Mouse (Mus musculus) midbrain, embryonic 13.5 days (tissue): ENCODE measurements around the gene B3gnt3. TPM values are rescaled to one million over a fixed set of nuclear protein-coding genes. Genes with fewer than 3 reads are reported as not detected.
A peak's percentile ranks its signal among the peaks of the same experiment; 100 is the strongest.

ENCODE experiments used
- ATAC-seq: fragments of 200-750 bp; cut with Nextera tagmentation; 2 replicates; pipeline ENCODE4 v1.8.0; 2017; ENCODE audit warnings: mild to moderate bottlenecking, moderate TSS enrichment, moderate library complexity
- H3K27ac ChIP-seq: fragments of 300-500 bp; sonication (generic); 2 replicates; pipeline ENCODE4 v1.5.1; 2015; ENCODE audit warnings: inconsistent platforms, mild to moderate bottlenecking, moderate library complexity
- H3K27me3 ChIP-seq: fragments of 300-500 bp; sonication (generic); 2 replicates; pipeline ENCODE4 v1.6.1; 2015; ENCODE audit warnings: mild to moderate bottlenecking, inconsistent platforms
- H3K36me3 ChIP-seq: fragments of 300-500 bp; sonication (generic); 2 replicates; pipeline ENCODE4 v1.6.1; 2015; ENCODE audit warnings: mild to moderate bottlenecking, inconsistent platforms
- H3K4me1 ChIP-seq: fragments of 300-500 bp; sonication (generic); replicated peaks from 2 replicates; pipeline ENCODE4 v1.6.1; 2015; ENCODE audit warnings: inconsistent platforms
- H3K4me2 ChIP-seq: fragments of 300-500 bp; sonication (generic); replicated peaks from 2 replicates; pipeline ENCODE4 v1.6.1; 2015; ENCODE audit warnings: moderate library complexity, mild to moderate bottlenecking, inconsistent platforms
- H3K4me3 ChIP-seq: fragments of 300-500 bp; sonication (generic); replicated peaks from 2 replicates; pipeline ENCODE4 v1.5.1; 2015; ENCODE audit warnings: mild to moderate bottlenecking, inconsistent platforms
- H3K9ac ChIP-seq: fragments of 300-500 bp; sonication (generic); replicated peaks from 2 replicates; pipeline ENCODE4 v1.6.1; 2015; ENCODE audit warnings: mild to moderate bottlenecking, inconsistent platforms
- H3K9me3 ChIP-seq: fragments of 300-500 bp; sonication (generic); 2 replicates; pipeline ENCODE4 v1.6.1; 2016; ENCODE audit warnings: mild to moderate bottlenecking, inconsistent platforms
- WGBS: fragments of 180-500 bp; shearing (Covaris S2); methylation state at CpG from one replicate; pipeline ENCODE4 v1.1.7; 2015; 5-methylcytosine and 5-hydroxymethylcytosine counted together
- polyA plus RNA-seq: library from polyadenylated mRNA; unstranded; fragments of >200 nt; fragmentation: Nextera tagmentation; extraction: Ambion mirVana; gene quantifications from 2 replicates; pipeline ENCODE4 v1.2.1, GENCODE M21; 2015

Gene B3gnt3
- polyA plus RNA-seq, 1 experiment from 2014 or later: 0.31 TPM

- Histone ChIP-seq H3K4me2 (peak within 1 kb of the TSS; percentile 81), H3K4me1 (peaks cover 66% of the 10 kb centered on the region), H3K36me3 (no peaks in the 10 kb centered on the region), H3K27ac (peak within 1 kb of the TSS; percentile 56; the same call in 1 of the 2 replicates), H3K9ac (peak within 1 kb of the TSS; percentile 92), H3K27me3 (no peaks in the 10 kb centered on the region; the same call in 1 of the 2 replicates), H3K9me3 (no peaks in the 10 kb centered on the region), H3K4me3 (peak within 1 kb of the TSS; percentile 83)
- ATAC-seq: peak; percentile 82
- WGBS: under 1% methylated on average over 44 of the region's 54 CpGs
These were observed 23.7 kb upstream of the B3gnt3 start, which contains the start of gene Fcho1 for GRCm38 (mm10) chr8:71725122-71725924. Gene Fcho1, minus strand, starts transcription at chr8:71725716.

GRCm38 (mm10) chr8:71724389-71724788 is 22.8 kb upstream of the B3gnt3 start:
- Histone ChIP-seq H3K4me3 (peak overlapping the region; percentile 83), H3K27ac (no peak overlapping the region), H3K9ac (peak overlapping the region; percentile 92), H3K27me3 (no peaks in the 10 kb centered on the region), H3K9me3 (no peaks in the 10 kb centered on the region), H3K4me1 (peaks cover 75% of the 10 kb centered on the region), H3K4me2 (peak overlapping the region; percentile 81), H3K36me3 (no peaks in the 10 kb centered on the region)
- no peak for ATAC-seq
- 72% methylated on average over 4 of the region's 4 CpGs for WGBS

- Histone ChIP-seq H3K9ac (no peak overlapping the region), H3K36me3 (peaks cover 2% of the 10 kb centered on the region; the same call in 1 of the 2 replicates), H3K4me2 (no peak overlapping the region), H3K27ac (no peak overlapping the region), H3K27me3 (no peaks in the 10 kb centered on the region), H3K9me3 (no peaks in the 10 kb centered on the region), H3K4me1 (peaks cover 77% of the 10 kb centered on the region), H3K4me3 (no peak overlapping the region)
- no peak for ATAC-seq
- WGBS: 77% methylated on average over 14 of the region's 14 CpGs
These were observed 21.5 kb upstream of the B3gnt3 start for GRCm38 (mm10) chr8:71723047-71723551.

GRCm38 (mm10) chr8:71719928-71720457 is 18.4 kb upstream of the B3gnt3 start:
- Histone ChIP-seq H3K4me3 (no peak overlapping the region), H3K27ac (peak overlapping the region; percentile 88), H3K4me2 (peak overlapping the region; percentile 41), H3K4me1 (peaks cover 71% of the 10 kb centered on the region), H3K36me3 (peaks cover 29% of the 10 kb centered on the region), H3K9me3 (no peaks in the 10 kb centered on the region), H3K27me3 (no peaks in the 10 kb centered on the region), H3K9ac (peak overlapping the region; percentile 1)
- ATAC-seq: peak; percentile 84
- WGBS: 17% methylated on average over 7 of the region's 7 CpGs

GRCm38 (mm10) chr8:71719218-71719617 is 17.6 kb upstream of the B3gnt3 start:
- Histone ChIP-seq H3K36me3 (peaks cover 37% of the 10 kb centered on the region), H3K27ac (peak overlapping the region; percentile 88), H3K9ac (peak overlapping the region; percentile 1), H3K4me1 (peaks cover 63% of the 10 kb centered on the region), H3K9me3 (no peaks in the 10 kb centered on the region), H3K27me3 (no peaks in the 10 kb centered on the region), H3K4me3 (no peak overlapping the region), H3K4me2 (peak overlapping the region; percentile 41; the same call in 1 of the 2 replicates)
- peak; percentile 21; the same call in 1 of the 2 replicates for ATAC-seq
- WGBS: 40% methylated on average over 4 of the region's 4 CpGs

- ATAC-seq: no peak
- 29% methylated on average over 3 of the region's 3 CpGs for WGBS
- no peak overlapping the region for H3K9ac ChIP-seq
- H3K9me3 ChIP-seq: no peaks in the 10 kb centered on the region
- no peaks in the 10 kb centered on the region for H3K27me3 ChIP-seq
- peaks cover 54% of the 10 kb centered on the region for H3K4me1 ChIP-seq
- no peak overlapping the region for H3K4me3 ChIP-seq
- no peak overlapping the region for H3K4me2 ChIP-seq
- H3K36me3 ChIP-seq: peaks cover 47% of the 10 kb centered on the region
- H3K27ac ChIP-seq: no peak overlapping the region
These were observed 16.7 kb upstream of the B3gnt3 start for GRCm38 (mm10) chr8:71718252-71718651.

GRCm38 (mm10) chr8:71717096-71717495 is 15.5 kb upstream of the B3gnt3 start:
- ATAC-seq: no peak
- 91% methylated on average over 12 of the region's 12 CpGs for WGBS
- Histone ChIP-seq H3K4me2 (no peak overlapping the region), H3K27ac (no peak overlapping the region), H3K27me3 (no peaks in the 10 kb centered on the region), H3K4me3 (no peak overlapping the region), H3K4me1 (peaks cover 42% of the 10 kb centered on the region), H3K36me3 (peaks cover 58% of the 10 kb centered on the region), H3K9ac (no peak overlapping the region), H3K9me3 (no peaks in the 10 kb centered on the region)

- H3K27ac ChIP-seq: no peak overlapping the region
- no peaks in the 10 kb centered on the region for H3K27me3 ChIP-seq
- 86% methylated on average over 13 of the region's 13 CpGs for WGBS
- no peak for ATAC-seq
- peaks cover 63% of the 10 kb centered on the region for H3K36me3 ChIP-seq
- H3K4me1 ChIP-seq: peaks cover 37% of the 10 kb centered on the region
- H3K4me3 ChIP-seq: no peak overlapping the region
- H3K4me2 ChIP-seq: no peak overlapping the region
- H3K9me3 ChIP-seq: no peaks in the 10 kb centered on the region
- H3K9ac ChIP-seq: no peak overlapping the region
These were observed 15.0 kb upstream of the B3gnt3 start for GRCm38 (mm10) chr8:71716561-71717053.

- H3K4me2 ChIP-seq: no peak overlapping the region
- no peaks in the 10 kb centered on the region for H3K9me3 ChIP-seq
- ATAC-seq: no peak
- H3K27ac ChIP-seq: no peak overlapping the region
- no peaks in the 10 kb centered on the region for H3K27me3 ChIP-seq
- H3K36me3 ChIP-seq: peaks cover 70% of the 10 kb centered on the region
- H3K4me3 ChIP-seq: no peak overlapping the region
- H3K9ac ChIP-seq: no peak overlapping the region
- 67% methylated on average over 8 of the region's 8 CpGs for WGBS
- peaks cover 26% of the 10 kb centered on the region for H3K4me1 ChIP-seq
These were observed 13.9 kb upstream of the B3gnt3 start for GRCm38 (mm10) chr8:71715531-71715930.

GRCm38 (mm10) chr8:71711574-71711973 is 10.0 kb upstream of the B3gnt3 start:
- WGBS: 84% methylated on average over 2 of the region's 2 CpGs
- Histone ChIP-seq H3K36me3 (peaks cover 66% of the 10 kb centered on the region), H3K9me3 (no peaks in the 10 kb centered on the region), H3K9ac (no peak overlapping the region), H3K4me1 (peaks cover 12% of the 10 kb centered on the region), H3K4me3 (no peak overlapping the region), H3K27me3 (peaks cover 20% of the 10 kb centered on the region), H3K4me2 (no peak overlapping the region), H3K27ac (no peak overlapping the region)
- no peak for ATAC-seq

GRCm38 (mm10) chr8:71709800-71710446 is 8.3 kb upstream of the B3gnt3 start:
- H3K4me2 ChIP-seq: peak overlapping the region; percentile 51
- H3K9me3 ChIP-seq: no peaks in the 10 kb centered on the region
- H3K9ac ChIP-seq: peak overlapping the region; percentile 44
- H3K27me3 ChIP-seq: peaks cover 26% of the 10 kb centered on the region
- H3K27ac ChIP-seq: no peak overlapping the region
- peaks cover 52% of the 10 kb centered on the region for H3K36me3 ChIP-seq
- WGBS: 22% methylated on average over 25 of the region's 25 CpGs
- peaks cover 12% of the 10 kb centered on the region for H3K4me1 ChIP-seq
- peak overlapping the region; percentile 20 for H3K4me3 ChIP-seq
- ATAC-seq: peak; percentile 78
